Mouse (Mus musculus) lung, adult 2 months (tissue): ENCODE measurements around the gene Podn.

Experiments
- CTCF ChIP-seq: fragments of 200-500 bp; IDR thresholded peaks from 2 replicates; pipeline ENCODE4 v1.5.1; 2011; ENCODE audit warnings: mild to moderate bottlenecking, low read length, control low read depth; ENCODE audit not compliant: insufficient read depth
- POLR2A ChIP-seq: fragments of 200-500 bp; IDR thresholded peaks from 2 replicates; pipeline ENCODE4 v1.6.1; 2011; ENCODE audit warnings: low read depth, mild to moderate bottlenecking, control low read depth, low read length, borderline replicate concordance; ENCODE audit errors: extremely low read depth

DNA sequence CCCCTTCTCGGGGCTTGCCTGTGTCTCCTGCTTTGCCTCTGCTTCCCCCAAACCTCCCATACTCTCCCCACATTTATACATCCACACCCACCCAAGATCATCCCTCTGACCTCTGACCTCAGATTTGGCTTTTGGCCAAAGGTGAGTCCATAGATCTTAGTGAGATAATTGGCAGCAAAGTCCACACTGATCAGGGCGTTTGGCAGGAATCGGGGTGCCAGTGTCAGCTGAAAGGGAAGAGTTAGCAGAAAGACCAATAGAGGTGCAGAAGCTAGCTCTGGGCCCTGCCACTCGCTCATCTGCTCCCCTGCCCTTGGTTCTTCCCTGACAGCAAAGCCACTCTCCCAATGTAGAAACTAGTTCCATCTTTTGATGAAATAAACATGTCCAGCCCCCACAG lies 73.1 kb downstream of the Podn start:
- TF ChIP-seq CTCF (no peak), POLR2A (no peak)
